Mouse (Mus musculus) erythroblast, embryonic 14.5 days (primary cell): ENCODE measurements around the gene Arl5c. TPM values are rescaled to one million over a fixed set of nuclear protein-coding genes. Genes with fewer than 3 reads are reported as not detected.

Experiments
- H3K27me3 ChIP-seq: 2 replicates; pipeline ENCODE4 v1.6.1; 2012; ENCODE audit warnings: inconsistent platforms; ENCODE audit not compliant: control insufficient read depth
- H3K36me3 ChIP-seq: 2 replicates; pipeline ENCODE4 v1.6.1; 2012; ENCODE audit warnings: mild to moderate bottlenecking, inconsistent platforms; ENCODE audit not compliant: control insufficient read depth
- H3K4me1 ChIP-seq: 2 replicates; pipeline ENCODE4 v1.6.1; 2012; ENCODE audit warnings: inconsistent platforms; ENCODE audit not compliant: control insufficient read depth
- H3K4me3 ChIP-seq: replicated peaks from 2 replicates; pipeline ENCODE3; 2012; ENCODE audit warnings: moderate library complexity, mild to moderate bottlenecking, inconsistent platforms
- H3K9me3 ChIP-seq: 2 replicates; pipeline ENCODE4 v1.6.1; 2012; ENCODE audit warnings: low read length, inconsistent platforms, mixed read lengths; ENCODE audit not compliant: control insufficient read depth
- GATA1 ChIP-seq: IDR thresholded peaks from 2 replicates; pipeline ENCODE4 v1.6.1; 2012; ENCODE audit warnings: low read length, inconsistent platforms, mixed read lengths
- TAL1 ChIP-seq: IDR thresholded peaks from 3 replicates; pipeline ENCODE4 v1.6.1; 2012; ENCODE audit warnings: low read length, inconsistent platforms, mixed read lengths
- polyA plus RNA-seq: library from polyadenylated mRNA; stranded (reverse); fragments of >175 nt; gene quantifications from 2 replicates; pipeline ENCODE4 v1.2.3, GENCODE M21; 2012

Arl5c gene
- polyA plus RNA-seq, 1 experiment = not detected

DNA sequence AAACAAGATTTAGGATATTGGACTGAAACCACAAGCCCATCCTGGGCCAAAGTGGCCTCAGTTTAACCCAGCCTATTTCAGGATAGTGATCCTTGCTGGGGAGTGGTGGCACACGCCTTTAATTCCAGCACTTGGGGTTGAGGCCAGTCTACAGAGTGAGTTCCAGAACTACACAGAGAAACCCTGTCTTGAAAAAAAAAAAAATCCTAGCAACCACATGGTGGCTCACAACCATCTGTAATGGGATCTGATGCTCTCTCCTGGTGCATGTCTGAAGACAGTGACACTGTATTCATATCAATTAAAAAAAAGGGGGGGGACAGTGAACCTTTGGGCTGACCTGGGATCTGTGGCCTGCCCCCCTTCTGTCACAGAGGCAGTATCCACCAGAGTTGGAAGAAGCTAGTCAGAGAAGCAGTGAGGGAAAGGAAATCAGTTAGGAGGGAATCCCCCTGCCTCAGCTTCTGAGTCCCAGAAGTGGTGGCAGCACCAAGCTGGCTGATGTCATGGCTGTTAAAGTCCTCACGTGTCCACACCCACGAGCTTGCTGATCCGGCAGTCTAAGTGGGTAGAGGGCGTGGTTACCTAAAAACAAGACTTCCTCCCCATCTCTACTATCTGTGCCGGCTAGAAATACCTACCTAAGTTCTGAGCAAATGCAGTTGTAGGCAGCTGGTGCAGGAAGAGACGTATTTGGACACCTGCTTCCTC is 3.1 kb upstream of the Arl5c start:
- H3K36me3 ChIP-seq = no peaks in the 10 kb centered on the region
- no peaks in the 10 kb centered on the region; the same call in 1 of the 2 replicates for H3K9me3 ChIP-seq
- no peak overlapping the region for H3K4me3 ChIP-seq
- TF ChIP-seq GATA1 = no peak
- TF ChIP-seq TAL1 = no peak
- peaks cover 31% of the 10 kb centered on the region for H3K4me1 ChIP-seq
- peaks cover 60% of the 10 kb centered on the region for H3K27me3 ChIP-seq

DNA sequence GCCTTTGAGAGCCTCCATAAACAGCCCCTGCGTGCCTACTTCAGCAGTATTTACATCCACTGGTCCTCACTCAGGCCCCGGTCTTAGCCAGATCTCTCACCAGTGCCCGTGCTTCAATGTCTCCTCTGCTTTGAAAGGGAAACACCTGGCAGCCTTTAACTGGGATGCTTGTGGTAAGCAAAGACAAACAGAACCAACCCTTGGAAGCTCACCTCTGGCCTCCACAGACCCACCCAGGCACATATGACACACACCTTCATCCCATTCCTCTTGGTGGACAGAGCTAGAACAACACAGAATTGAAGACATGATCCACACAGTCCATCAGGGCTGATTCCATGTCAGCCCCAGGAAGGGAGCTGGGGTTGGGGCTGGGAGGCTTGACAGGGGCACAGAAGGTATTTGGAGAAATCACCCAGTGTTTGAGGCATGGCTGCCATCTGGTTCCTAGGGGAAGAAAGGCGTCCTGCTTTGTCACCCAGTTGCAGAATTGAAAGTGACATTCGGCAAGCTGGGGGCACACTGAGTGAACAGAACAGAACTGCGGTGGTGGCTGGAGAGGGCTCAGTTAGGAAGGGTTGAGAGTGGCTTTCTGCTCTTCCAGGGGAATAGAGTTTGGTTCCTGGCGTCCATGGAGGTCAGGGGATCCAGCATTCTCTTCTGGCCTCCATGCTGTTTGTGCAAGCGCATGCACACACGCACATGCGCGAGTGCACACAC is 2.3 kb upstream of the Arl5c start:
- no peak for TF ChIP-seq GATA1
- TF ChIP-seq TAL1 = no peak
- H3K9me3 ChIP-seq = no peaks in the 10 kb centered on the region; the same call in 1 of the 2 replicates
- H3K27me3 ChIP-seq = peaks cover 55% of the 10 kb centered on the region
- H3K4me1 ChIP-seq = peaks cover 29% of the 10 kb centered on the region
- H3K36me3 ChIP-seq = no peaks in the 10 kb centered on the region
- H3K4me3 ChIP-seq = no peak overlapping the region

DNA sequence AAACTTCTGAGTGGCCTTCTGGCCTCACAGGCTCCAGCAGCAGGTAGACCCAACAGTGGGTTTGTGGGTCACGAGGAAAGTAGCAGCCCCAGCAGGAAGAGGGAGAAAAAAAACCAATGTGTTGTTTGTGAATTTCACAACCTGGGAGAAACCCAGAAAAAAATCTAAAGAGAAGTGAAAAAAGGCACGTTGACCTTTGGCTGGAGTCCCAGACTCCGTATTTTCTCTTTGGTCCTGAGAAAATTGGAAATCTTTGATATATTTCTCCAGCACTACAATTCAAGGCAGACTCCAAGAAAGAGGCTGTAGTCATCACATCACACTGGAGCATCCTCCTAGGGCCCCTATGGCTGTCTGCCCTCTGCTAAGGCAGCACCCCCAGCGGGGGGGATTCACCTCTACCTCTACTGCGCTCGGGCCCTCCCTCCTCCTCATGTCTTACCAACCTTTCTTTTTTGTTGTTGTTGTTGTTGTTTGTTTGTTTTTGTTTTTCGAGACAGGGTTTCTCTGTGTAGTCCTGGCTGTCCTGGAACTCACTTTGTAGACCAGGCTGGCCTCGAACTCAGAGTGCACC is 1.5 kb upstream of the Arl5c start:
- no peak overlapping the region for H3K4me3 ChIP-seq
- peaks cover 48% of the 10 kb centered on the region for H3K27me3 ChIP-seq
- no peaks in the 10 kb centered on the region for H3K36me3 ChIP-seq
- H3K9me3 ChIP-seq = no peaks in the 10 kb centered on the region
- H3K4me1 ChIP-seq = peaks cover 22% of the 10 kb centered on the region
- no peak for TF ChIP-seq GATA1
- no peak for TF ChIP-seq TAL1

DNA sequence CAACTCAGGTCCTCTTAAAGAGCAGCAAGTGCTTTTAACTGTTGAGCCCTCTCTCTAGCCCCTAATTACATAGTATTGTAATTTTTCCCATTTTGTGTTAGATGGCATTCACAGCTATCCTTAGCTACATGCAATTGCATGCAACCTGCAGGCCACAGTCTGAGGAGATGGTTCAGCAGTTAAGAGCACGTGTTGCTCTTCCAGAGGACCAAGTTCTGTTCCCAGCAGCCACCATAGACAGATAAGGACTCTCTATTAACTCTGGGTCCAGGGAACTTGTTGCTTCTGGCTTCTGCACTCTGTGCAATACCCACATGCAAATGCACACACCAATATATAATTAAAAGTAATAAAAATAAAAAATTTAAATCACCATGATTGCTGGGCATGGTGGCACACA is 710 bp upstream of the Arl5c start:
- no peaks in the 10 kb centered on the region for H3K9me3 ChIP-seq
- H3K27me3 ChIP-seq = peaks cover 45% of the 10 kb centered on the region
- no peak overlapping the region for H3K4me3 ChIP-seq
- peaks cover 22% of the 10 kb centered on the region for H3K4me1 ChIP-seq
- no peak for TF ChIP-seq TAL1
- no peak for TF ChIP-seq GATA1
- H3K36me3 ChIP-seq = no peaks in the 10 kb centered on the region

DNA sequence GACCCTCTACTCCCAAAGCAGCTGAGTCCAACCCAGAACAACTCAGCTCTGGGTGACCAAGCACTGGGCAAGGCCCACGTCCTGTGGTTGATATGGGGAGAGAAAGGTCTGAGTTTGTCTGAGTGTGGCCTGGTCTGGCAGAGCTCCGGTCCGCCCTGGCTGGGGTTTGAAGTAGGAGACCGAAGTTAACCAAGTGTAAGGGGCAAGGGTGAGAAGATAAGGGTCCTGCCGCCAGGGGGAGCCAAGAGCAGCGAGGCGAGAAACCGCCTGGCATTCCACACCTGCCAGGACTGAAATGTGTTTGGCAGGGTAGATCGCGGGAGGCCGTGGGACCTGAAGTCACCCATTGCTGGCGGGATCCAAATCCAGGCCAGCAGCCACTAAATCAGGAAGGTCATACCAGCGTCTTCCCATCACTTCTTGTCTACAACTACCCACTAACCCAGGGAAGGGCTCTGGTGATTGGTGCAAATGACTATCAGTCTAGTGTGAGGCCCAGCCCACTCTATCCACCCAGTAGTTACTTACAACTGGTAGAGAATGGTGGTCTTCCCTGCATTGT is 1.4 kb downstream of the Arl5c start:
- peaks cover 35% of the 10 kb centered on the region for H3K27me3 ChIP-seq
- H3K4me1 ChIP-seq = peaks cover 28% of the 10 kb centered on the region
- TF ChIP-seq GATA1 (no peak; the same call in 1 of the 2 replicates), TAL1 (no peak)
- no peaks in the 10 kb centered on the region for H3K9me3 ChIP-seq
- H3K4me3 ChIP-seq = peak overlapping the region; percentile 52
- H3K36me3 ChIP-seq = no peaks in the 10 kb centered on the region

DNA sequence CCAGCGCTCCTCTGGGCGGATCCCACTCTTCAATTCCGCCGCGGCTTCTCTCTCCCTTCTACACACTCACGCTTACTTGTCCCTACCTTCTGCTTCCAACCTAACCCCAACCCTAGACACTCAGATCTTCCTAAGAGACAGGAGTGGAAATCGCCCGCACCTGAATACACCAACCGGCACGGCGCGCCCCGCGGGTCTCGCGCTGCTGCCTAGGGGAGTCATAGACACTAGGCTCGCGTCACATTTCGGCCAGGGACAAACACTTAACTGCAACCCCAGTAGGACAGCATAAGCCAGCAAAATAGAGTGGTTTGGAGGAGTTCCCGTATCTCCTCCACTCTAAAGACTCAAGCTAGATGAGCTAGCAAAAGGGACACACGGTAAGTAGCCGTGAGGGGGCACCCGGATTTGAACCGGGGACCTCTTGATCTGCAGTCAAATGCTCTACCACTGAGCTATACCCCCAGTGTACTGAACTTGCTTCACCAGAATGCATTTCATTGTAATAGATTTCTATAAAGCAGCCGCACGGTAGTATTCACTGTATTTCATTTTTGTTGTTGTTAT is 7.4 kb downstream of the Arl5c start:
- no peaks in the 10 kb centered on the region for H3K36me3 ChIP-seq
- H3K9me3 ChIP-seq = 0 out of 2 replicates have a peak, but pooled peaks cover 2% of the 10 kb centered on the region
- TF ChIP-seq GATA1 = no peak
- peak overlapping the region; percentile 69 for H3K4me3 ChIP-seq
- H3K27me3 ChIP-seq = peaks cover 47% of the 10 kb centered on the region
- H3K4me1 ChIP-seq = peaks cover 43% of the 10 kb centered on the region

DNA sequence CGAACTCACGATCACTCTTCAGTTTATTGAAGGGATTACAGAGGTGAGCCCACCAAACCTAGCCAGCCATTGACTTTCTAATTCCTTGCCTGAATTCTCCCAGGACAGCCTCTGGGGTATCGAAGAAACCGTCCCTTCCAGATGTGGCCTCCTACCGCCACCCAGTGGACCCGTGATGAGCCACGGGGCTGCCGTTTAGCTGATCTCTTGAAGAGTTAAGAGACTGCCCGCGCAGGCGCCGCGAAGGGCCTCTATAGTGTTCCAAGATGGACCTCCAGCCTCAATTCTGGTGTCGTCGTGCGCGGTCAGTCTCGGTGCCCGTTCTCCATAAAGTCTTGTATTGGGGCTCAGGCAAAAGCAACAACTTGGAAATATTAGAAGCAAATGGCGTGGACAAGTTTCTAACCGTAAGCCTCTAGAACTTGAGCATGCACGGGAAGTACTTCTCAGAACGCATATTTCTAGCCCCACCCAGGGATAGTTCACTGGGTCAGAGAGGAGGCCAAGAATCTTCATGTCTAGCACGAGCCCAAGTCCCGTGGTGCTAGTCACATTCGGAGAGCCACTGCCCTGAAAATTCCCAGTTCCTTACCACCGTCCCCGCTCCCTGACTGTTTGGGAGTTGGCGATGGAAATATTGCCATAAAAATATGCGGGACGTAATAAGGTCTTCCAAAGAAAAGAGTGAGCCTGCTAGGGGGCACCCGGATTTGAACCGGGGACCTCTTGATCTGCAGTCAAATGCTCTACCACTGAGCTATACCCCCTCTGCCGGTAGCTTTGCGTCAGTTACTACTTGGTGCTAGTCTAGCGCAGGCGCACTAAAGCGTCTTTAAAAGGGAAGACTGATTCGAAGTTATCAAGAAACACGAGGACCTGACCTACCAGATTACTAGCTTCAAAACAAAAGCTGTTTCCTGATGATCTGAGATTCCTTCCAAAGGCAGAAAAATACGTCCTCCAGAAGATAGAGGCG is 8.1 kb downstream of the Arl5c start:
- no peak for TF ChIP-seq TAL1
- no peak for TF ChIP-seq GATA1
- Histone ChIP-seq H3K36me3 (no peaks in the 10 kb centered on the region), H3K4me3 (peak overlapping the region; percentile 69), H3K9me3 (0 out of 2 replicates have a peak, but pooled peaks cover 2% of the 10 kb centered on the region), H3K27me3 (peaks cover 47% of the 10 kb centered on the region), H3K4me1 (peaks cover 43% of the 10 kb centered on the region)

DNA sequence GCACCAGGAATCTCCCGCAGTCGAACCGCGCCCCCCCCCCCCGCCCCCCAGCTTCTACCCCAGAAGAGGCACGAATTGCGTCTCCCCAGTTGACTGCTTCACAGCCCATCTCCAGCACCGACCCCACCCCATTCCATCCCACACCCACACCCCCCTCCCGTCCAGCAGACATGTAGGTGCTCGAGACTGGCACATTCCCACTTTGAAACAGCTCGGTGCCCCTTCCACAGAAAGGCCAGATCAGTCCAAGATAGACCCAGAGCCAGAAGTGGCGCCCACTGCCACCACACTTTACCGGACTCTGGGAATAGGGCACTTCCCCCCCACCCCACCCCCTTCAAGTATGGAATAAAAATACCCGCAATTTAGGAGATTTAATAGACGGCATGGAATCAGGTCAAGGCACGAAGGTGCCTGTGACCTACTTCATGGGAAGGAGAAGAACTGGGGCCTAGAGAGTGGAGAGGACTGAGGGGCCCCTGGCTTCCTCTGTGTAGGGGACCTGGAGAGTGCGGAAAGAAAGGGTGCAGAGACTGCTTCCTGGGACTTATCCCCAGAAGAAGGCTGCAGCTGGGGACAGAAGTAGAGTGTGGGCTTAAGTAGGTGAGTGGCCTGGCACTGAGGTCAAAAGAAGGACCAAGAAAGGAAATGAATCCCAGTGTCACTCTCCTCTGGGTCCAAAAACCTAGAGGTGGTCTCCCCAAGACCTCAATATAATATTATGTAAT is 9.1 kb downstream of the Arl5c start:
- Histone ChIP-seq H3K36me3 (no peaks in the 10 kb centered on the region), H3K27me3 (peaks cover 45% of the 10 kb centered on the region), H3K4me1 (peaks cover 43% of the 10 kb centered on the region), H3K9me3 (0 out of 2 replicates have a peak, but pooled peaks cover 2% of the 10 kb centered on the region), H3K4me3 (peak overlapping the region; percentile 69)
- TF ChIP-seq TAL1 (no peak), GATA1 (no peak)
